Mouse (Mus musculus) liver, adult 2 months (tissue): ENCODE results near the gene Homer2.

Source experiments
- CTCF ChIP-seq: fragments of 200-500 bp; IDR thresholded peaks from 2 replicates; pipeline ENCODE4 v1.5.1; 2011; ENCODE audit warnings: low read depth, low read length, control low read depth
- POLR2A ChIP-seq: fragments of 200-500 bp; IDR thresholded peaks from 2 replicates; pipeline ENCODE4 v1.6.1; 2011; ENCODE audit warnings: low read length, control low read depth; ENCODE audit not compliant: insufficient read depth; ENCODE audit errors: extremely low read depth

GRCm38 (mm10) chr7:81612856-81613635 lies 94.3 kb downstream of the Homer2 start:
- TF ChIP-seq POLR2A (no peak), CTCF (no peak)
